Mouse (Mus musculus): Measurements from ENCODE around the gene Tmem229b. TPM values are rescaled to one million over a fixed set of nuclear protein-coding genes. Genes with fewer than 3 reads are reported as not detected.
"Not testable (repeated sequence)": the region's sequence is repeated elsewhere in the genome, so short reads cannot be mapped to it uniquely, and the experiment has no call there.

The Tmem229b gene
- polyA plus RNA-seq, 1 experiment from 2014 or later: 5.7 TPM

DNA sequence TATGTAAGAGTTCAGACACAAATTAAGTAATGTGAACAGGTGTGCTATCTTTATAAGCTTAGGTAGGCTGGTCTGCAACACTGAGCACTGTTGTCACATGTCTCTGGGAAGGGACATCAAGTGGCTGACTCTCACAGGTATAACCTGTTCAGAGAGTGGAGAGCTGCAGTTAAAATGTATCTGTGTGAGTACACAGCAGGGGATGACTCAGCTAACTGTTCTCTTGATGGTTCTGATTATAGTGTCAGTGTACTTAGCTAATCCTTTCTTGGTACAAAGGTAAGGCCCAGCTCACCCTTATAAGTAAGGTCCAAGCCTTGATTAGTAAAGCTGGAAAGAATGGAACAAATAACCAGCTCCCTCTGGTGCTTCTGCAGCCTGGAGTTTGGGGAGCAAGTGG lies 34.0 kb upstream of the Tmem229b start:
- no peak overlapping the region for H3K4me3 ChIP-seq (ENCODE audit: low read depth, low read length)
- H3K4me1 ChIP-seq (replicated peaks; ENCODE audit: control insufficient read depth, insufficient read depth, low read length): no peaks in the 10 kb centered on the region
- DNase-seq (ENCODE audit: low spot score) (no peak), ATAC-seq (replicated peaks; ENCODE audit: low FRiP score, low TSS enrichment, low read depth) (peak; percentile 74)
- no peak overlapping the region for H3K9ac ChIP-seq (ENCODE audit: low read length)
- H3K27me3 ChIP-seq (replicated peaks; ENCODE audit: control insufficient read depth, insufficient read depth, low read length): no peaks in the 10 kb centered on the region
- no peak overlapping the region for H3K4me2 ChIP-seq (ENCODE audit: low read length)
- H3K27ac ChIP-seq (ENCODE audit: low read depth): peak overlapping the region; percentile 25; the same call in 1 of the 2 replicates
- 0 out of 2 replicates have a peak, but pooled peaks cover 4% of the 10 kb centered on the region for H3K36me3 ChIP-seq (ENCODE audit: control insufficient read depth, insufficient read depth, low read length)
- H3K9me3 ChIP-seq (ENCODE audit: control insufficient read depth, low read length): no peaks in the 10 kb centered on the region

GRCm38 (mm10) chr12:79040201-79040827 lies 32.9 kb upstream of the Tmem229b start:
- no peak overlapping the region; the same call in 1 of the 2 replicates for H3K27ac ChIP-seq (ENCODE audit: low read depth)
- ATAC-seq (replicated peaks; ENCODE audit: low FRiP score, low TSS enrichment, low read depth) (peak; percentile 34; the same call in 1 of the 2 replicates), DNase-seq (ENCODE audit: low spot score) (no peak)
- H3K9ac ChIP-seq (ENCODE audit: low read length): no peak overlapping the region
- 0 out of 2 replicates have a peak, but pooled peaks cover 4% of the 10 kb centered on the region for H3K36me3 ChIP-seq (ENCODE audit: control insufficient read depth, insufficient read depth, low read length)
- H3K4me2 ChIP-seq (ENCODE audit: low read length): no peak overlapping the region
- H3K27me3 ChIP-seq (replicated peaks; ENCODE audit: control insufficient read depth, insufficient read depth, low read length): no peaks in the 10 kb centered on the region
- no peaks in the 10 kb centered on the region for H3K9me3 ChIP-seq (ENCODE audit: control insufficient read depth, low read length)
- no peak overlapping the region for H3K4me3 ChIP-seq (ENCODE audit: low read depth, low read length)
- H3K4me1 ChIP-seq (replicated peaks; ENCODE audit: control insufficient read depth, insufficient read depth, low read length): no peaks in the 10 kb centered on the region
- 77% methylated on average over 11 of the region's 11 CpGs for WGBS

DNA sequence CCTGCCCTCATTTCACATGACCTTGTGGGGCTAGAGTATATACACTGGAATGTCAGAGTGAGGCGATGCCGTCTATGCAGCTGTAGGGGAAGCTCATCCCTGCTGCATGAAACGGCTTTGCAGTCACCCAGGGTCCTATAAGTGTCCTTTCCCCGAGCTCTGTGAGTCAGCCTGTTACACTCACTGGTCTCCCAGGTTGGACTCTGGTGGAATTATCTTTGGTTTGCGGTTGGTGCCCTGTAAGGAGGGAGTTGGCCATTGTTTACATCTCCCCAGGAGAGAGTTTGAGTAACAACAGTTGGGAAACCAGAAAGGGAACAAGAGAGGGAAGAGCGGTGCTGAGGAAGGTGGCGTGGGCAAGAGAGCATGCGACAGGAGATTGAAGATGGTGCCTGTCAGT lies 32.3 kb upstream of the Tmem229b start:
- WGBS: 54% methylated on average over 8 of the region's 8 CpGs
- H3K27me3 ChIP-seq (replicated peaks; ENCODE audit: control insufficient read depth, insufficient read depth, low read length): no peaks in the 10 kb centered on the region
- H3K9ac ChIP-seq (ENCODE audit: low read length): no peak overlapping the region
- ATAC-seq (replicated peaks; ENCODE audit: low FRiP score, low TSS enrichment, low read depth) (no peak), DNase-seq (ENCODE audit: low spot score) (no peak)
- no peaks in the 10 kb centered on the region for H3K9me3 ChIP-seq (ENCODE audit: control insufficient read depth, low read length)
- no peak overlapping the region for H3K4me2 ChIP-seq (ENCODE audit: low read length)
- 0 out of 2 replicates have a peak, but pooled peaks cover 4% of the 10 kb centered on the region for H3K36me3 ChIP-seq (ENCODE audit: control insufficient read depth, insufficient read depth, low read length)
- no peaks in the 10 kb centered on the region for H3K4me1 ChIP-seq (replicated peaks; ENCODE audit: control insufficient read depth, insufficient read depth, low read length)
- H3K4me3 ChIP-seq (ENCODE audit: low read depth, low read length): no peak overlapping the region
- no peak overlapping the region for H3K27ac ChIP-seq (ENCODE audit: low read depth)

DNA sequence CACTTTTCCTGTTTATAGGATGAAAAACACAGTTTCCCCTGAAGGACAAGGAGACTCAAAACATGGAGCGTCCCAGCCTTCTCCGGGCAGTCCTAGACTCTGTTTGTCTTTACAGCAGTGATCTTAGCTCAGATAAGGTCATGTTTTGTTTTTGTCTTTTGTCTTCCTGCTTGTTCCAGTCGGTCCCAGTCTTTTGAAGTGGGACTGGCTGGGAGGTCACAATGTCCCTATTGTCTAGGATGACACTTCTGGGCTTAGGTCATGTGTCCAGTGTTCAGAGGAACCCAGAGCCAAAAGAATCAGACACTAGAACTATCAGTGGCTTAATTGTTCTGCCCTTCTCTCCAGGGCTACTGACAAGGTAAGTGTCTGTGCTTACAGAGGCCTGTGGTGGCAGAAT lies 27.9 kb upstream of the Tmem229b start:
- H3K4me2 ChIP-seq (ENCODE audit: low read length): no peak overlapping the region
- ATAC-seq (replicated peaks; ENCODE audit: low FRiP score, low TSS enrichment, low read depth) (no peak), DNase-seq (ENCODE audit: low spot score) (no peak)
- no peak overlapping the region for H3K27ac ChIP-seq (ENCODE audit: low read depth)
- no peak overlapping the region for H3K4me3 ChIP-seq (ENCODE audit: low read depth, low read length)
- H3K4me1 ChIP-seq (replicated peaks; ENCODE audit: control insufficient read depth, insufficient read depth, low read length): no peaks in the 10 kb centered on the region
- H3K9me3 ChIP-seq (ENCODE audit: control insufficient read depth, low read length): no peaks in the 10 kb centered on the region
- H3K36me3 ChIP-seq (ENCODE audit: control insufficient read depth, insufficient read depth, low read length): no peaks in the 10 kb centered on the region
- H3K27me3 ChIP-seq (replicated peaks; ENCODE audit: control insufficient read depth, insufficient read depth, low read length): no peaks in the 10 kb centered on the region
- 39% methylated on average over 3 of the region's 3 CpGs for WGBS
- no peak overlapping the region for H3K9ac ChIP-seq (ENCODE audit: low read length)

GRCm38 (mm10) chr12:79034331-79034730 lies 26.9 kb upstream of the Tmem229b start:
- H3K9me3 ChIP-seq (ENCODE audit: control insufficient read depth, low read length): no peaks in the 10 kb centered on the region
- no peak overlapping the region for H3K9ac ChIP-seq (ENCODE audit: low read length)
- ATAC-seq (replicated peaks; ENCODE audit: low FRiP score, low TSS enrichment, low read depth): no peak
- WGBS: 98% methylated on average over 2 of the region's 2 CpGs
- H3K4me2 ChIP-seq (ENCODE audit: low read length): no peak overlapping the region
- no peaks in the 10 kb centered on the region for H3K36me3 ChIP-seq (ENCODE audit: control insufficient read depth, insufficient read depth, low read length)
- H3K27ac ChIP-seq (ENCODE audit: low read depth): no peak overlapping the region
- no peak overlapping the region for H3K4me3 ChIP-seq (ENCODE audit: low read depth, low read length)
- no peak for DNase-seq (ENCODE audit: low spot score)
- peaks cover 5% of the 10 kb centered on the region; the same call in 1 of the 2 replicates for H3K4me1 ChIP-seq (replicated peaks; ENCODE audit: control insufficient read depth, insufficient read depth, low read length)
- H3K27me3 ChIP-seq (replicated peaks; ENCODE audit: control insufficient read depth, insufficient read depth, low read length): no peaks in the 10 kb centered on the region

DNA sequence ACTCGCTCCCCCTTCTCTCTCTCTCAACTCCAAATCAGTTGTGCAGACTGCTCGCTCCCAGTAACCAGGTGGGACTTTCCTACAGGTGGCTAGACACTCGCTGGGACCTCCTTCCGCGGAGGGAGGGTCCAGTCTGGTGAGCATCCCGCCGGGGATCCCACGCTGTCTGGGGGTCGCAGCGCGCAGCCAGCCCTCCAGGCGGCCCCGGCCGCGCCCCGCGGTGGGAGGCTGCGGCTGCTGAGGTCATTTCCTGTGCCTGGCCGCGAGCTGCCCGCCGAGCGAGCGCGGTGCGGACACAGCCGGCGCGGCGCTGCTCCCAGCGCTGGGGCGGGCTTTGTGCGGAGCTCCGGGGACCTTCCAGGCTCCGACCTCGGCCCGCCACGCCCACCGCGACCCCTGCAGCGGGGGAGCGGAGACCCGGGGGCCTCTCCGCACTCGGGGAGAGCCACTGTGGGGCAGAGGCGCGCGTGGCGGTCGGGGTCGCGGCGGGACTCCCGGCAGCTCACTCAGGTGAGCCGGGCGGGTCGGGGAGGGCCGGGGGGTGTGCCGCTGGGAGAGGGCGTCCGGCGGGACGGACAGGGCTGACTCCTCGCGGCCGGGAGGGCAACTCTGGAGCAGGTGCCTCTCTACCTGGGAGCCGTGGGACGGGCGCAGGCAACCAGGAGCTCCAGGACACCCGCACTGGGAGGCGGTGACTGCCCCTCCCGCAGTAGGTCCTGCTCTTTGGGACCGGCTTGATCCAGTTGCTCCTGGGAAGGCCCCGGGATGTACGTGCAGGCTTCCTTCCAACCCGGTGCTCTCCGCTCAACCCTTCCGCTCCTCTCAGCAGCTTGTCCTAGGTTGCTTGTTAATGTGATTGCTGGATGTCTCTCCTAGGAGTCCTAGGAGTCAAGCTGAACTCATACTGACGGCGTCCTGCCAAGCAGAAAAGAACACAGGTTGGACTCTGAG lies 21.8 kb upstream of the Tmem229b start, which contains the start of gene Plekhh1:
Plekhh1 (plus strand) TSS at position 253 of the 951 bp plus-strand sequence.
- DNase-seq (ENCODE audit: low spot score): peak; percentile 86
- no peaks in the 10 kb centered on the region for H3K27me3 ChIP-seq (replicated peaks; ENCODE audit: control insufficient read depth, insufficient read depth, low read length)
- H3K9ac ChIP-seq (ENCODE audit: low read length): peak within 1 kb of the TSS; percentile 84
- WGBS: under 1% methylated on average over 65 of the region's 80 CpGs
- peak within 1 kb of the TSS; percentile 83 for H3K4me3 ChIP-seq (ENCODE audit: low read depth, low read length)
- no peaks in the 10 kb centered on the region for H3K9me3 ChIP-seq (ENCODE audit: control insufficient read depth, low read length)
- H3K4me2 ChIP-seq (ENCODE audit: low read length): peak within 1 kb of the TSS; percentile 75
- peaks cover 5% of the 10 kb centered on the region; the same call in 1 of the 2 replicates for H3K4me1 ChIP-seq (replicated peaks; ENCODE audit: control insufficient read depth, insufficient read depth, low read length)
- ATAC-seq (replicated peaks; ENCODE audit: low FRiP score, low TSS enrichment, low read depth): peak; percentile 93
- H3K27ac ChIP-seq (ENCODE audit: low read depth): peak within 1 kb of the TSS; percentile 59; the same call in 1 of the 2 replicates
- H3K36me3 ChIP-seq (ENCODE audit: control insufficient read depth, insufficient read depth, low read length): no peaks in the 10 kb centered on the region

- 91% methylated on average over 8 of the region's 8 CpGs for WGBS
- H3K9ac ChIP-seq (ENCODE audit: low read length); H3K9me3 ChIP-seq (ENCODE audit: control insufficient read depth, low read length); H3K4me2 ChIP-seq (ENCODE audit: low read length); H3K4me1 ChIP-seq (replicated peaks; ENCODE audit: control insufficient read depth, insufficient read depth, low read length); ATAC-seq (replicated peaks; ENCODE audit: low FRiP score, low TSS enrichment, low read depth); DNase-seq (ENCODE audit: low spot score); H3K27me3 ChIP-seq (replicated peaks; ENCODE audit: control insufficient read depth, insufficient read depth, low read length); H3K4me3 ChIP-seq (ENCODE audit: low read depth, low read length); H3K36me3 ChIP-seq (ENCODE audit: control insufficient read depth, insufficient read depth, low read length); H3K27ac ChIP-seq (ENCODE audit: low read depth): not testable (repeated sequence)
Measured at GRCm38 (mm10) chr12:79027526-79027925, 20.1 kb upstream of the Tmem229b start.

DNA sequence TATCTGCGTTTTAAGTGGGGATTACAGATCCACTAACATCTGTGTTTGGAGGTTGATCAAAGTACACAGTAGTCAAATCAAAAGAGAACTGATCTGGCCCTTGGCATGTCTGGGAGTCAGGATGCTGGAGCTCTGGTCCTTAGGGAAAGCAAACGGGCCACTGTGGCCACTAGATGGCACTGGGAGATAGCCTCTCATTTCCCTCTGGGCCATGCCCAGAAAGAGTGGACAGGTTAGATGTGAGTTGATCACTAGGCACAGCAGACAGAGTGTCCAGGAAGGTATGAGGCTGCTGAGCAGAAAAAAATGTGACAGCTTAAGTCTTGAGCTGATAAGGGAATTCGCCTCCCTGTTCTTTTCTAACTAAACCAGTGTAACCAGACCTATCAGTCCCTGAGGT lies 15.5 kb upstream of the Tmem229b start:
- Histone ChIP-seq H3K27me3 (replicated peaks; ENCODE audit: control insufficient read depth, insufficient read depth, low read length) (no peaks in the 10 kb centered on the region), H3K9ac (ENCODE audit: low read length) (no peak overlapping the region), H3K4me3 (ENCODE audit: low read depth, low read length) (no peak overlapping the region), H3K4me2 (ENCODE audit: low read length) (no peak overlapping the region), H3K27ac (ENCODE audit: low read depth) (no peak overlapping the region), H3K9me3 (ENCODE audit: control insufficient read depth, low read length) (no peaks in the 10 kb centered on the region), H3K36me3 (ENCODE audit: control insufficient read depth, insufficient read depth, low read length) (no peaks in the 10 kb centered on the region), H3K4me1 (replicated peaks; ENCODE audit: control insufficient read depth, insufficient read depth, low read length) (no peaks in the 10 kb centered on the region)
- peak; percentile 64; the same call in 1 of the 2 replicates for ATAC-seq (replicated peaks; ENCODE audit: low FRiP score, low TSS enrichment, low read depth)
- 15% methylated on average over 3 of the region's 3 CpGs for WGBS
- peak; percentile 70 for DNase-seq (ENCODE audit: low spot score)
